Mouse (Mus musculus): ENCODE results near the gene Prdx5.

GRCm38 (mm10) chr19:6922901-6923735 is 13.2 kb upstream of the Prdx5 start:
- TF ChIP-seq POLR2A (IDR thresholded peaks at IDR 0.05; ENCODE audit: insufficient read length, low read depth) = no peak
- TF ChIP-seq MYOG (IDR thresholded peaks at IDR 0.05; ENCODE audit: control insufficient read depth in 1 of 3, insufficient read depth in 1 of 3, insufficient read length in 2 of 3, low read depth in 2 of 3) = no peak
- TF ChIP-seq USF1 (IDR thresholded peaks at IDR 0.05; ENCODE audit: low read depth) = no peak
- TF ChIP-seq TCF12 (IDR thresholded peaks at IDR 0.05; ENCODE audit: insufficient read depth, poor library complexity, severe bottlenecking) = no peak
- TF ChIP-seq MYOD1 (IDR thresholded peaks at IDR 0.05; ENCODE audit: control insufficient read depth in 1 of 3, insufficient read length in 2 of 3, low read depth in 2 of 3) = no peak
- no peak for TF ChIP-seq TCF3 (IDR thresholded peaks at IDR 0.05; ENCODE audit: insufficient read length, low read depth)
- TF ChIP-seq SRF (IDR thresholded peaks at IDR 0.05; ENCODE audit: control insufficient read depth, insufficient read length, low read depth) = no peak
- TF ChIP-seq E2F4 (IDR thresholded peaks at IDR 0.05; ENCODE audit: insufficient read depth) = no peak

Data from myocyte (in vitro differentiated cells).